Mouse (Mus musculus) lung, adult 2 months (tissue): ENCODE measurements around the gene Ankdd1b.

Experiments
- CTCF ChIP-seq: fragments of 200-500 bp; IDR thresholded peaks from 2 replicates; pipeline ENCODE4 v1.5.1; 2011; ENCODE audit warnings: mild to moderate bottlenecking, low read length, control low read depth; ENCODE audit not compliant: insufficient read depth
- POLR2A ChIP-seq: fragments of 200-500 bp; IDR thresholded peaks from 2 replicates; pipeline ENCODE4 v1.6.1; 2011; ENCODE audit warnings: low read depth, mild to moderate bottlenecking, control low read depth, low read length, borderline replicate concordance; ENCODE audit errors: extremely low read depth

- TF ChIP-seq POLR2A (no peak), CTCF (no peak)
Observed at GRCm38 (mm10) chr13:96417261-96417813, 53.7 kb downstream of the Ankdd1b start.
